Mouse (Mus musculus) MEL-GATA-1-ER (cell line): ENCODE data around the gene Cit.

ENCODE experiments used
- DNase-seq: peaks from one replicate; pipeline ENCODE4 v3.0.0-alpha.2; 2012; ENCODE audit warnings: low read depth; ENCODE audit errors: extremely low read depth

Cit gene

DNA sequence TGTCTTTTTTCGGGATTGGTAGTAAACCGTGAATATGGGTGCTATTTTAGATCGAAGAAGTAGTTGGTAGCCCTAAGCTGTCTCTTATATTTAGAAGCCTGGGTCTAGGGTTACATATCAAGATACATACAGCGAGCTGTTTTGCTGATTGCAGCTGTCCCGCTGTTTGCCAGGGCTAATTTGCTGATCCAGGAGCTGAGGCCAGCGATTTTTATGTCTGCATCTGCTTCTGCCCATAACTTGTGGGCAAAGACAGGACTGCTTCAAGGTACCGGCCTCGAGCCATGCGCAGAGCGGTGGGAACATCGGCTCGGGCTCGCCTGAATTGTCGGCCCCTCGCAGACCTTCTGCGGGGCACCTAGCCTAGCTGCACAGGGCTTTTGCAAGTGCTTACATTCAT, 191.4 kb downstream of the Cit start:
- no peak for DNase-seq

DNA sequence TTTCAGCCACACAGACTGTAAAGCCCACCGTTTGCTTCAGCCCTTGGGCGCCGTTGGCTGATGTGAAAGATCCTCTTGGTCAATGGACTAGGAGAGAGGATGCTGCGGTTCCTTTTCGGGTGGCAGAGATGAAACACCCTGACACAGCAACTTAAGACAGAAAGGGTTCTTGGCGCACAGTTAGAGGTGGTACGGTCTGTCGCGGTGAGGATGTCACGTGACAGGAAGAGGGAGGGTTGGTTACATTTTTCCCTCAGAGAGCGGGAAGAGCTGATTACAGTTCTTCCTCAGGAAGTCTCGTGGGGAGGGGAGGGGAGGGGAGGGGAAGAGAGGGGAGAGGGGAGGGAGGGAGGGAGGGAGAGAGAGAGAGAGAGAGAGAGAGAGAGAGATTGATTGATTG, 192.7 kb downstream of the Cit start:
- no peak for DNase-seq

- DNase-seq: no peak
These were observed 194.6 kb downstream of the Cit start for GRCm38 (mm10) chr5:116039706-116040105.

- no peak for DNase-seq
These were observed 197.2 kb downstream of the Cit start for GRCm38 (mm10) chr5:116042241-116042640.

DNA sequence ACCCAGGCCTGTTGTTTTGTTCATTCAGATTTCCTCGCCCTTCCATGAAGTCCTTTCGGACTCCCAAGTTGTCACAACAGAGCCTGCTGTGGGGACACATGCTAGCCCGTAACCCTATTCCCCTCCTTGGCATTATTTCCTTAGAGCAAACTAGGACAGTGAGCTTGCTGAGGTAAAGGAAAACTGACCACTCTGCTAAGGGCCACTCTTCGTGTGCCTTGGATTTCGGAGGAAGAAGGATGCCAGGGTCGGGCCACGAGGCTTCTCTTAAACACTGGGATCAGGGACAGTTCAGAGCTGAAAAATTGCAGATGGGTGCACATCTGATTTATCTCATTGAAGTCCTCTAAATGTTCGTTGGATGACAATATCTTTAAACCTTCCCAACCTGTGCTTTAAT, 200.5 kb downstream of the Cit start:
- no peak for DNase-seq

- no peak for DNase-seq
These were observed 201.2 kb downstream of the Cit start for GRCm38 (mm10) chr5:116046246-116046645.

DNA sequence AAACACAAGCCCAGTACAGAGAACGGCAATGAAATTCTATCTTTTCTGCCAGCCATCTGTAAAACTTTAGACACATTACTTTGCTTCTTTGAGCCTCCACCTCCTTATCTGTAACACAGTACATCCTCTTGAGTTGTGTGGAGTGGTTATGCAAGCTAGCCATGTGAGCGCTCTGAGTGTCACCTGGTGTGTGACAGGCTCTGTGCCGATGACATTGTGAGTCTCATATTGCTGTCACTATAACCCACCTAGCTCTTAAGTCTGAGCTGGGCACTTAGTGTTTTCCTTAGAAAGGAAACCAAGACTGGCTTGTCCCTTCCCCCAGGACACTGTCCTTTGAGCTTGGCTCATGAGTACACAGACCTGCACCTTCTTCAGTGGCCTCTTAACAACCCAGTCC, 203.2 kb downstream of the Cit start:
- DNase-seq: no peak

- no peak for DNase-seq
These were observed 204.7 kb downstream of the Cit start for GRCm38 (mm10) chr5:116049821-116050220.

DNA sequence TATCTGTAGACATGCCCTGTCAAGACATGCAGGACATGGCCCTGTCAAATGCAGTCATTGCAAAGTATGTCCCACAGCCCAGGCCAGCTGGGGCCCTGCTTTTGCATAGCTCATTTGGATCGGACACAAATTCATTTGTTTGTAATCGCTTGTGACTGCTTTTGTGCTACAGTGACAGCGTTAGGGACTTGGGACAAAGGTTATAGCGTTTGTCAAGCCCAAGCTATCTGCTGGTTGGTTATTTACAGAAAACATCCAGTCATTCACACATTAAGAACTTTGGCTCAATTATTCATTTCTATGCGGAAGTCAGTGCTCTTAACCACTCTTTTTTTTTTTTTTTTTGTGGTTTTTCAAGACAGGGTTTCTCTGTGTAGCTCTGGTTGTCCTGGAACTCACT, 207.1 kb downstream of the Cit start:
- DNase-seq: no peak

GRCm38 (mm10) chr5:116052826-116053225, 207.7 kb downstream of the Cit start:
- no peak for DNase-seq
